Mouse (Mus musculus): ENCODE results near the gene Grin3a.
"Not testable (repeated sequence)": the region's sequence is repeated elsewhere in the genome, so short reads cannot be mapped to it uniquely, and the experiment has no call there.

The Grin3a gene

GRCm38 (mm10) chr4:49623916-49624315, 221.6 kb downstream of the Grin3a start:
- CTCF ChIA-PET: no interaction called here
- POLR2A ChIA-PET: interaction anchor here in 1 of 4 experiments (0.6 to 0.8 kb wide), 3 partner anchors 12 to 142 kb away, joined by 3 to 5 read pairs (median 3); partner anchors contain the start of gene Tmem246

- POLR2A ChIA-PET: no interaction called here
- CTCF ChIA-PET: no interaction called here
These were observed 223.3 kb downstream of the Grin3a start for GRCm38 (mm10) chr4:49622272-49622671.

- CTCF ChIA-PET, POLR2A ChIA-PET: not testable (repeated sequence)
These were observed 225.7 kb downstream of the Grin3a start for GRCm38 (mm10) chr4:49619861-49620260.

- ChIA-PET CTCF (no interaction called here), POLR2A (no interaction called here)
These were observed 228.6 kb downstream of the Grin3a start for GRCm38 (mm10) chr4:49616924-49617323.

Measured in embryonic stem cell, embryonic (primary cell).